Mouse (Mus musculus): ENCODE results near the gene P4hb. TPM values are rescaled to one million over a fixed set of nuclear protein-coding genes. Genes with fewer than 3 reads are reported as not detected.
A peak's percentile ranks its signal among the peaks of the same experiment; 100 is the strongest.
"Not testable (repeated sequence)": the region's sequence is repeated elsewhere in the genome, so short reads cannot be mapped to it uniquely, and the experiment has no call there.

Gene P4hb
- polyA plus RNA-seq, 1 experiment from 2014 or later: 620 TPM

DNA sequence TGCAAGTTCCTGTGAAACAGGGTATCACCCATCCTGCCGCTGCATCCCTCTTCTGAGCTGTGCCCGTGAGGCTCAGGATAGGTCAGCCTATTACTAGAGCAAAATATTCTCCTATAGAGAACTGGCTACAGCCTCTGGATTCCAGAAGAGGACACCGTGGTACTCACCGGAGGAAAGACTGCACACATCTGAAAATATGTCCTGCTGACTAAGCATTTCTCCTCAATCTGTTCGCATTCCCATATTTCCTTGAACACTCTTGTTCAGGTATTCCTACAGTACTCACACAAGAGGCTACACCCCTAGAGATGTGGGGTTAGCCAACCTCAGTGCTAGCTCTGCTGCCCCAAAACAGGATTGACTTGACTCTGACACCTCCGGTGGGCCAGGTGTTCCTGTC lies 4.7 kb downstream of the P4hb start:
- 95% methylated on average over 6 of the region's 6 CpGs for WGBS
- no peak for ATAC-seq (ENCODE audit: insufficient number of reproducible peaks, insufficient read depth, low FRiP score, low TSS enrichment, low read depth)
- Histone ChIP-seq H3K9me3 (no peaks in the 10 kb centered on the region), H3K36me3 (peaks cover 83% of the 10 kb centered on the region), H3K4me3 (replicated peaks) (no peak overlapping the region), H3K4me1 (replicated peaks) (peaks cover 13% of the 10 kb centered on the region), H3K27me3 (no peaks in the 10 kb centered on the region), H3K4me2 (no peak overlapping the region), H3K27ac (no peak overlapping the region), H3K9ac (replicated peaks) (no peak overlapping the region)

DNA sequence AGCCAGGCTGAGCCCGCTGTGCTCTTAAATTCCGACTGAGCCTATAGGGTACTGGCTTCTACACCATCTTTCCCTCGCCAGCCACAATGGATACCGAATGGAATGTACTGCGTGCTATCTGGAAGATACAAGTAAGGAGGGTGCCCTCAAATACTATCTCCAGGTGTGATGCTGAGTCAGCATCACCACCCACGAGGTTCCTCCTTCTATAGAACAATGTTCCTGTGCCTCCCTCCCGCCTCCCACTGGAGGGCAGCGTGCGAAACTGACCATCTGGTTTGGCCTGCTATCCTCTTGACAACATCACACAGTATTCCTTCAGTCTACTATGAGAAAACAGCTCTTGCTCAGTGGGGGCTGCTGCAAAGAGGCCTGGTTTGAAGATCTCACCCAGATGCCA lies 7.9 kb downstream of the P4hb start:
- Histone ChIP-seq H3K4me3 (replicated peaks) (no peak overlapping the region), H3K36me3 (peaks cover 100% of the 10 kb centered on the region), H3K4me1 (replicated peaks) (no peaks in the 10 kb centered on the region), H3K27ac (no peak overlapping the region), H3K9me3 (no peaks in the 10 kb centered on the region), H3K27me3 (no peaks in the 10 kb centered on the region), H3K4me2 (no peak overlapping the region), H3K9ac (replicated peaks) (no peak overlapping the region)
- no peak for ATAC-seq (ENCODE audit: insufficient number of reproducible peaks, insufficient read depth, low FRiP score, low TSS enrichment, low read depth)
- 87% methylated on average over 9 of the region's 9 CpGs for WGBS

DNA sequence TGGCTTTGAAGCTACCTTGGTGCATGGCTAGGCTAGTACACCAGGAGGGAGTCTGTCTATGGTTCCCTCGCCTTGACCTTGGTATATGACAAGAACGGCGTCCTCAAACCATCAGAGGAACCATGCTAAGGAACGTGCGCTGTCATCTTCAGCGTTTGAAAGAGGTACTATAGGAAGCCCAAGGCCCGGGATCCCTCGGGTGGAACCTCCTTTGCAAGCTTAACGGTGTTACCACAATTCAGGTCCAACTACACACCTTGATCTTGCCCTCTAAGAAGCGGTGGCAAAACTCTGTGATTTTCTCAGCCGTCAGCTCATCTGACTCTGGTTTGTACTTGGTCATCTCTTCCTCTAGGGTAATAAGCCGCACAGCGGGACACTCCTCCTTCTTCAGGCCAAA lies 10.1 kb downstream of the P4hb start:
- Histone ChIP-seq H3K9me3 (peaks cover 2% of the 10 kb centered on the region; the same call in 1 of the 2 replicates), H3K9ac (replicated peaks) (no peak overlapping the region), H3K27ac (no peak overlapping the region), H3K4me3 (replicated peaks) (no peak overlapping the region), H3K4me2 (no peak overlapping the region), H3K4me1 (replicated peaks) (no peaks in the 10 kb centered on the region), H3K27me3 (no peaks in the 10 kb centered on the region), H3K36me3 (peaks cover 95% of the 10 kb centered on the region)
- no peak for ATAC-seq (ENCODE audit: insufficient number of reproducible peaks, insufficient read depth, low FRiP score, low TSS enrichment, low read depth)
- 95% methylated on average over 13 of the region's 13 CpGs for WGBS

DNA sequence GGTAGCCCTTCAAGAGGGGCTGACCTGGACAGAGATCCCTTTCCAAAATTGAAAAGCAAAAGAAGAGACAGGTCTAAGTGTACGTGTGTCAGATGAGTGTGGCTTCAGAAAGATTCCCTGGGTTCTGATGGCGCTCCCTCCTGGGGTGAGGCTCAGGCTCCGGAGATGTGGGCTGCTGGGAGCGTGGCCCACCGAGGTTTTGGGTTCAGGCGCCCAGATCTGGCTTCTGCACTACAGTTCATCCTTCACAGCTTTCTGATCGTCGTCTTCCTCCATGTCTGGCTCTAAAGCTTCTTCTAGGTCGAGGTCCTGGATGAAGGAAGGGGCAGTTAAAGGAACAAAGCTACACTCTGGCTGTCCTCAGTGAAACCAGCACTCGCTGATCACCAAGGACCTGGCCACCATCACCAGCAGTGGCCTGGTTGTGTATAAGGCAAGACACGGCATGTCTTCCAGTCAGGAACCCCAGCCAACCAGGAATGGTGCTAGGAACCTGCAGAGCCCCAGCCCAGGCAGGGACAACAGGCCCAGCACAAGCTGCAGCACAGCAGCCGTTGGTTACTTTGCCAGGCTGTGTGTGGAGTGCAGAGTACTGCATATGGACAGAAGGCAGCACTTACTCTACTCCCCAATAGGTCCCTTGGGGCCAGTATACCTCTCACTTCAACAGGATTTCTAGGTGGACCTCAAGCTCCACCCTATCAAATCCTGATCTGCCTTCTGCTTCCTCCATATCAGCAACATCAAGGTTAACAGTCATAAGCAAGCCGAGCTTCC lies 11.9 kb downstream of the P4hb start:
- WGBS: 93% methylated on average over 13 of the region's 13 CpGs
- no peak for ATAC-seq (ENCODE audit: insufficient number of reproducible peaks, insufficient read depth, low FRiP score, low TSS enrichment, low read depth)
- no peaks in the 10 kb centered on the region for H3K4me1 ChIP-seq (replicated peaks)
- H3K36me3 ChIP-seq: peaks cover 77% of the 10 kb centered on the region
- H3K4me3 ChIP-seq (replicated peaks): no peak overlapping the region
- H3K9me3 ChIP-seq: peaks cover 15% of the 10 kb centered on the region
- H3K4me2 ChIP-seq: no peak overlapping the region
- H3K27me3 ChIP-seq: no peaks in the 10 kb centered on the region
- no peak overlapping the region for H3K9ac ChIP-seq (replicated peaks)
- H3K27ac ChIP-seq: no peak overlapping the region

DNA sequence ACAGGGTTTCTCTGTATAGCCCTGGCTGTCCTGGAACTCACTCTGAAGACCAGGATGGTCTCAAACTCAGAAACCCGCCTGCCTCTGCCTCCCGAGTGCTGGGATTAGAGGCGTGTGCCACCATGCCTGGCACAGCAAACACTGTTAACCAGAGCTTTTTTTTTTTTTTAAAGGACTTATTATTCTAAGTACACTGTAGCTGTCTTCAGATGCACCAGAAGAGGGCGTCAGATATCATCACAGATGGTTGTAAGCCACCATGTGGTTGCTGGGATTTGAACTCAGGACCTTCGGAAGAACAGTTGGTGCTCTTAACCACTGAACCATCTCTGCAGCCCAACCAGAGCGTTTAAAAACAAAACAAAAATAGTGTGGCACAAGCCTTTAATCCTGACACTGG lies 14.2 kb downstream of the P4hb start:
- peaks cover 54% of the 10 kb centered on the region for H3K36me3 ChIP-seq

DNA sequence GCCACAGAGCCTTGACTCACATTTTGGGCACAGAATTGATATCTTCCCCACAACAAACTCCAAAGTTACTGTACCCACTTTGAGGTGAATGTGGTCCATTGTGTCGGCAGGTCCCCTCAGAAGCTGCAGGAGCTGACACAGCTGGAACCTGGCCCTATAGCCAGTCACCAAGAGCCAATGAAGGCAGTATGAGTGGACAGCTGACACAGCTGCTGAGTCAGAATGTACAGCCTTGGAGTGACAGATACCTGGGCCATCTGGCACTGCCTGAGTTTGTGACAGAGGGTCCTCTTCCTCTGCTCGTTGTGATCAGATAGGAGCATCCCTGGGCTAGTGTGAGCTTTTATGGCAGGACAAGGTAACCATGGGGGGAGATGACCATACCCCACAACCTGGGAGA lies 17.8 kb downstream of the P4hb start:
- peaks cover 18% of the 10 kb centered on the region for H3K36me3 ChIP-seq
- no peak overlapping the region for H3K27ac ChIP-seq
- no peak overlapping the region for H3K4me3 ChIP-seq (replicated peaks)
- H3K9ac ChIP-seq (replicated peaks): no peak overlapping the region
- ATAC-seq (ENCODE audit: insufficient number of reproducible peaks, insufficient read depth, low FRiP score, low TSS enrichment, low read depth): no peak
- H3K9me3 ChIP-seq: peaks cover 15% of the 10 kb centered on the region
- peaks cover 5% of the 10 kb centered on the region for H3K4me1 ChIP-seq (replicated peaks)
- H3K4me2 ChIP-seq: no peak overlapping the region
- no peaks in the 10 kb centered on the region for H3K27me3 ChIP-seq
- WGBS: 78% methylated on average over 2 of the region's 2 CpGs

More for the DNA sequence above, 14.2 kb downstream of the P4hb start:
- H3K27me3 ChIP-seq; H3K9ac ChIP-seq (replicated peaks); ATAC-seq (ENCODE audit: insufficient number of reproducible peaks, insufficient read depth, low FRiP score, low TSS enrichment, low read depth); H3K4me2 ChIP-seq; H3K4me3 ChIP-seq (replicated peaks); H3K4me1 ChIP-seq (replicated peaks); H3K27ac ChIP-seq: not testable (repeated sequence)
- 87% methylated on average over 6 of the region's 6 CpGs for WGBS
- peaks cover 15% of the 10 kb centered on the region for H3K9me3 ChIP-seq

DNA sequence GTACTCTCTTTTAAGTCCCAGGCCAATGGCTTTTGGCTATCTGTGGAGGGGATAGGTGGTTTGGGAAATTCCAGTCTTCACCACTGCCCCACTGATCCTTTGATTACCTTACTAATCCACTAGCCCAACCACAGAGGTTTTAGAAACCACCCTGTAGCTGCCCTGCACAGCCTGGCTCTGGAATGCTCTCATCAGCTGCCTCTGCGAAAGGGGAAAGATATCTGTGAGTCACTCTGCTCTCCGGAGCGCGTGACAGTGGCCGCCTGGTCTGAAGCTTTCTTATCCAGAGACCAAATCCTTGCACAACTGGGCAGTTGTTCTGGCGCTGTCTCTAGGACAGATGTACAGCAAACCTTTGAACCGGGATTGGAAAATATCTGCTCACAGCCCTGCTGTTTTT lies 18.2 kb downstream of the P4hb start:
- H3K4me1 ChIP-seq (replicated peaks): peaks cover 9% of the 10 kb centered on the region
- peaks cover 14% of the 10 kb centered on the region for H3K36me3 ChIP-seq
- no peaks in the 10 kb centered on the region for H3K27me3 ChIP-seq
- ATAC-seq (ENCODE audit: insufficient number of reproducible peaks, insufficient read depth, low FRiP score, low TSS enrichment, low read depth): no peak
- H3K27ac ChIP-seq: no peak overlapping the region
- no peak overlapping the region for H3K4me3 ChIP-seq (replicated peaks)
- H3K9ac ChIP-seq (replicated peaks): no peak overlapping the region
- H3K9me3 ChIP-seq: peaks cover 15% of the 10 kb centered on the region
- WGBS: 84% methylated on average over 7 of the region's 7 CpGs
- no peak overlapping the region for H3K4me2 ChIP-seq

DNA sequence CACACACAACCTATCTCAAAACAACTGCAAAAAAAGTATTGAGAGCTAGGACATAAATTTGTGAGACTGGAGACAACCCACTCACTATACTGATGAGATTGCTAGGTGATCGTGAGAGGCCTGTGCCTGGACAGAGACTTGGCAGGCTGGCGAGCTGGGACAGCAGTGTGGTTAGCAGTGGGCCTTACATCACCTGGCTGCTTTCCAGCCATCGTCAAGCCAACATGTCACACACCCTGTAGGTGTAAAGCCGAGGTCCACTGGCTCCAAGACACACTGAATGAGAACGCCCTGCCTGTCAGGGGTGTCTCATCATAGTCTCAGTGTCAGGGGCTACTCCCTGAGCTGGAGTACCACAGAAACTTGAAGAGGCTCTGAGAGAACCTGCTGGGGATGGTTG lies 20.3 kb downstream of the P4hb start:
- no peak for ATAC-seq (ENCODE audit: insufficient number of reproducible peaks, insufficient read depth, low FRiP score, low TSS enrichment, low read depth)
- no peaks in the 10 kb centered on the region for H3K27me3 ChIP-seq

DNA sequence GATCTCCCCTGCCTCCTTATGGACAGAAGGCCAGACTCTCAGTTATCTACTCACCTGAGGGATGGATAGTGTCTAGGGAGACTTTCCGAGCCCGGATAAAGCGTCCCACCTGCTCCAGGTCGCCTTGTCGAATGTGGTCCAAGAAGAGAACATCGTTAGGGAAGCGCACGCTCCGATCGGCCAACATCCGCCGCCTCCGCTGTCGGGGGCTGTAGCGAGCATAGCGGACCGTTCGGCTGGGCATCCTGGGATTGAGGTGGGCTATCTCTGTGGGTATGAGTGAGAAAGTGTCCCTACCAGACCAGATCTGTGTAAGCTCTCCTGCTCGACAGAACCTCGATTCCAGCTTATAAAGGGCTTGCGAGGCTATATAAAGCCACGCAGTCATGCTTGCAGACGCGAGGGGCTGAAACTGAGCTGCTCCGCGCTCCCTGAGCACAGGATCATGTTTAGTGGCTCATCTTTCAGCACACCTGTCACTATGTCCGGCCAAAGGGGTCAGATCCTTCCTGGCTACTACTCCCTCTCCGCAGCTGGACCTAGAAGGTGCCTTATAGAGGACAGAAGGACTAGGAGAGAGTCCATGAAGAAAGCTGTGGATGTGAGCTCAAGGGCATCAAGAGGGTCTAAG lies 22.1 kb downstream of the P4hb start, which contains the start of gene Ppp1r27:
Ppp1r27 (minus strand) TSS at position 323 of the 631 bp plus-strand sequence.
- Histone ChIP-seq H3K9ac (replicated peaks) (peak within 1 kb of the TSS; percentile 97), H3K9me3 (no peaks in the 10 kb centered on the region), H3K36me3 (peaks cover 11% of the 10 kb centered on the region; the same call in 1 of the 2 replicates), H3K4me2 (peak within 1 kb of the TSS; percentile 69), H3K4me3 (replicated peaks) (peak within 1 kb of the TSS; percentile 100), H3K4me1 (replicated peaks) (peaks cover 23% of the 10 kb centered on the region), H3K27me3 (no peaks in the 10 kb centered on the region), H3K27ac (peak within 1 kb of the TSS; percentile 91; the same call in 1 of the 2 replicates)
- 92% methylated on average over 28 of the region's 28 CpGs for WGBS
- ATAC-seq (ENCODE audit: insufficient number of reproducible peaks, insufficient read depth, low FRiP score, low TSS enrichment, low read depth): no peak

More for the DNA sequence above, 20.3 kb downstream of the P4hb start:
- H3K27ac ChIP-seq: no peak overlapping the region
- no peak overlapping the region for H3K4me3 ChIP-seq (replicated peaks)
- 85% methylated on average over 5 of the region's 5 CpGs for WGBS
- 0 out of 2 replicates have a peak, but pooled peaks cover under 1% of the 10 kb centered on the region for H3K36me3 ChIP-seq
- H3K4me1 ChIP-seq (replicated peaks): peaks cover 20% of the 10 kb centered on the region
- H3K9me3 ChIP-seq: peaks cover 11% of the 10 kb centered on the region
- H3K9ac ChIP-seq (replicated peaks): no peak overlapping the region
- H3K4me2 ChIP-seq: no peak overlapping the region

DNA sequence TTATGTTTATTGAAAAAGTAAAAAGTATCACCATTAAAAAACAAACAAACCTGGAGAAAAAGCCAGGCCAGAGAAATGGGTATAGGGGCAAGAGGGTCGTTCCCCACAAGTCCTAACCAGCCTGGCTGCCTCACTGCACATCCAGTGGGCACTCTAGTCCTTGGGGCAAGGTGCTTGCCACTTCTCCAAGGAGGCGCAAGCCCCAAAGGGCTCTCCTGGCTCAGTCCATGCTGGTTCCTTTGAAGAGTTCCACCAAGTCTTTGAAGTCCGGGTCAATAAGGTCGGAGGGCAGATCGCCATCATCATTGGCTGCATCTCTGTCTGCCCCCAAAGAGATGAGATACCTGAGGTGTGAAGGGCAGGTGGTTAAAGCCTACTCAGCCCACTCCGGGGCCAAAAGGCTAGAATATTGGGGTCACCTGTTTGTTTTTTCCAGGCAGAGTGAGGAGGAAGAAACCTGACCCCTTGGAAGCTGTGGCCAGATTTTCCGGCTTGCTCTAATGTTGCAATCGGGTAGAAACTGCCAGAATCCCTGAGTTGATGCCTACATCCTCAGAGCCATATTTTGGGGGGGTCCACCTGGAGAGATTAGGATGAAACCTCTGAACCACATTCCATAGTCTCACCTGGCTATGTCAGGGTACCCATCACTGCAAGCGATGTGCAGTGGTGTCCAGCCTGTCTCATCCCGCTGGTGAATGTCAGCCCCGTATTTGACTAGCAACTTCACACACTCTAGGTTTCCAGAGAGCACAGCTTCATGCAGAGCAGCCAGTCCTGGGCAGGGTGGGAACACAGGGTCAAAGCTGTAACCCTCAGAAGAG lies 22.9 kb downstream of the P4hb start:
- 63% methylated on average over 11 of the region's 11 CpGs for WGBS
- Histone ChIP-seq H3K27me3 (no peaks in the 10 kb centered on the region), H3K27ac (peak overlapping the region; percentile 91; the same call in 1 of the 2 replicates), H3K9ac (replicated peaks) (peak overlapping the region; percentile 97), H3K4me2 (peak overlapping the region; percentile 69), H3K4me3 (replicated peaks) (peak overlapping the region; percentile 100), H3K9me3 (no peaks in the 10 kb centered on the region), H3K36me3 (peaks cover 19% of the 10 kb centered on the region), H3K4me1 (replicated peaks) (peaks cover 23% of the 10 kb centered on the region)
- ATAC-seq (ENCODE audit: insufficient number of reproducible peaks, insufficient read depth, low FRiP score, low TSS enrichment, low read depth): no peak
